Mouse (Mus musculus): ENCODE results near the gene Tbx19.
A peak's percentile ranks its signal among the peaks of the same experiment; 100 is the strongest.

Tbx19 gene

DNA sequence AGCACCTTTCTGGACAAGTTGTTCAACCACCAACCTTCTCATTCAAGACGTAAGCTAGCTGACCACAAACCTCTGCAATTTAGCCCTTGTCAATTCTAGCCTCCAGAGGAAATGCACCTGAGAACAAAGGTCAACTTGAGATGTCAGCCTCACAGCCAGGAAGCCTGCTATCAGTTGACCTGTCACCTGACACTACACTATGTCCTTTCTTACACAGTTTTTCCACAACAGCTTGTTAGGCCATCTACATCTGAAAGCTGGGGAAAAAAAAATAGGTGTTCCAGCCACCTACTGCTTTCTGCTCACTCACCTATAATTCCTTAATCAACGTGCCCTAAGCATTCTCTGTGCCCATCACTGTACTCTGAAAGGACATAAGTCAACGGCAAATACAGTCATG lies 23.6 kb upstream of the Tbx19 start:
- no peak for DNase-seq

DNA sequence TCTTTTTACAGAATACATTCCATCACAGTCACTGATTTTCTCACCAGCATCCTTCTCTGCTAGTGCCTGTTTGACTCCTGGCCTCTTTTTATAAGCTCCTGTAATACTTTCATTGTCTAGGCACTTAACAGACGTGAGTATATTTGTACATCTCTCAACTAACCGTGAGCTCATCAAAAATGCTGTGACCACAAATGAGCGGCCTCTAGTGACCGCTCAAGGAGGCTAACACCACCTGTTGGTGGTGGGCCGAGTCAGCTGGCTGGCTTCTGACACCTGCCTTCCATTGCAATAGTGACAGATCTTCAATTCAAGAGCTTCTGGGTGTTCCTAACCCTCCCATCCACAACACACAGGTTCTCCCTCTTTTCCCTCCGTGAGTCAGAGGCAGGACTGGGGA lies 22.8 kb upstream of the Tbx19 start:
- DNase-seq: no peak

DNA sequence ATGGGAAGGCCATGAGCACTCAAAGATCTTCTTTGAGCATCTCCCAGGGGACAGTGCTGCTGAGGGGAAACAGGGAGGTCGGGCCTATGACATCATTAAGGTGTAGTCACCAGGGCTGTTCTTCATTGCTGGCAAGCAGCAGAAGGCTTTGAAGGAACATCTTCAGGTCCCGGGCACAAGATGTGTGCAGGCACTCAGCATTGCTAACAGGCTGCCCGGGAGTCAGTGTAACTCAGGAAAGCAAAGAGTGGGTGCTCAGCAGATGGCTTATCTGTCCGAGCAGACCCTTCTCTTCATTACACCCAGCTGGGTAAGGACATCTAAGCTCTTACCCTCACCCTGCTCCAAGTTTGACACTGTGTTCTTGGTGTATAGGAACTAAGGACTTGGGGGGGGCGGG lies 18.7 kb upstream of the Tbx19 start:
- no peak for DNase-seq

DNA sequence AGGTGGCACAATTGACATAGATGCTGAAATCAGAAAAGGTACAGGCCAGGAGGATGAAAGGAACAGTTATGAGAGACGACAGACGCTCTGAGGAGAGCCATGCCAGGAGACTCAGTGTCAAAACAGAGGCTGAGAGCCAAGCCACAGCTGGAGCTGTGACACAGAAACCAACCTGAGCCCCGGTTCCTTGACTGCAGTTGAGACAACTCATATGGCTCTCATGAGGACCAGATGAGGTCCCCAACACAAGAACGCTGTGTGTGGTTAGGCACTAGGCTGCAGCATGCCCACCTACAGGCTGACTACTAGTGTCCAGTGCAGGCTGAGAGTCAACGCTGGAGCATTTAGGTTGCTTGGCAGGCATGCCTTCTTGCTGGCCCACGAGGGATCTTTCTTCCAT lies 17.5 kb upstream of the Tbx19 start:
- DNase-seq: no peak

DNA sequence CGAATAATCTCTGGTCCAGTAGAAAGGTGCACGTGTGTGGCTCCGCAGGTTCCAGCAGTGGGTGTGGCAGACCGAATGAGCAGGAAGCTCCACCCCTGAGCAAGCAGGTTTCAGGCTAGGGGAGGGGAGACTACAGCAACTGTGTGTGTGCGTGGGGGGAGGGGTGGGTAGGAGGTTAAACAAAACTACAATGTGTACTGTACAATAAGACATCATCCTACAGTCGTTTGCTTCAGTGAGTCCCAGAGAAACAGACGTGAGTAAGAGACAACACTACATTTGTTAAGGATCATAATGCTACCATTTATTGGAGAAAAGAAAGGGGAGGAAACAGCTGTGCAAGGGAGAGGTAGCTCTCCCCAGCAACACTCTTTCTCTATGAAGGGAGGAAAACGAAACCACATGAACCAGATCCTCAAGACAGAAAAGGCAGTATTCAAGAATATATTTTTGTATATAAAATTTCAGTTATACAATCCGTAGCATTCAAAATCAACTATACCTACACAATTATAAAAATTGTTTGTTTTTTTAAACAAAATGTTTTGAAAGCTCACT lies 13.6 kb upstream of the Tbx19 start:
- no peak for DNase-seq

DNA sequence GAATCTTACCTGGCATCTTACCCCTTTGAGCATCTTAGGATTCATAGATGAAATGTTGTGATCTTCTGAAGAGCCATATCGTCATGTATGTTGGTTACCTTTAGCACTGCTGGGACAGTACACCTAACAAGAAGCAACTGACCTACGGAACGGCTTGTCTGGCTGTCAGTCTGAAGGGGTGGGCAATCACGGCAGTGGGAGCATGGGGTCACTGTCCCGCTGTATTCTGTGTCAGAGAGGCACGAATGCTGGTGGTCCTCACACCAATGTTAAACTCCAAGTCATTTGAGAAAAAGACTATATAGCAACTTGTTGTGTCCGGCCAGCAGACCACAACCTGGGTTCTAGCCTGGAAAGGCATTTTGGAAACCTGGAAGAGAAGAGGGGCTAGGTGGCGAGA lies 10.7 kb upstream of the Tbx19 start:
- DNase-seq: no peak

DNA sequence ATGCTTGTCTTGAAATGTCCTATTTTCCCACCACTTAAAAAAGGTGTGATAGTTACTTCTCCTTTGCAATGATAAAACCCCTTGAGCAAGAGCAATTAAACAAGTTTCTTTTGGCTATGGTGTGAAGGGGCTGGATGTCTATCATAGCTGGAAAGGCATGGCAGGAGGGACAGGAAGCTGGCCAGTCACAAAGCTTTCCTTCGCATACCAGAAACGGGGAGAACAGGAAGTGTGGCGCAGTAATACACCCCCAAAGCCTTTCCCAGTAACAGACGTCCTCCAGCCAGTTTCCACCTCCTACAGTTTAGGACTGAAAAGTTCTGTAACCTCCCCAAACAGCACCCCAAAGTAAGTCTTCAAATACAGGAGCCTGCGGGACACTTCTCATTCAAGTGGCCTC lies 9.6 kb upstream of the Tbx19 start:
- DNase-seq: no peak

DNA sequence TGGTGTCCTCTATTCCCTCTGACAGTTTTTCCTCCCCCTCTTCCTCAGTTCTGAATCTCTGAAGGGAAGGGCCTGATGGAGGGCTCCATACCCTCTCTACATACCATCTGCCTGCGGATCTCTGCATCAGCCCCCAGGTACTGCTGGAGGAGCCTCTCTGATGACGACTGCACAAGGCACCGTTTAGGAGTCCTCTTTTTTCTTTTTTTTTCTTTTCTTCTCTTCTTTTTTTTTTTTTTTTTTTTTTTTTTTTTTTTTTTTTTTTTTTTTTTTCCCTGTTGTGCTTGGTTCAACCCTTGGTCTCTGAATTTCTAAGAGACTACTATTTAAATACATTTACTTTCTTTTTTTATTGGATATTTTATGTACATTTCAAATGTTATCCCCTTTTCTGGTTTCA lies 8.9 kb upstream of the Tbx19 start:
- DNase-seq: no peak

DNA sequence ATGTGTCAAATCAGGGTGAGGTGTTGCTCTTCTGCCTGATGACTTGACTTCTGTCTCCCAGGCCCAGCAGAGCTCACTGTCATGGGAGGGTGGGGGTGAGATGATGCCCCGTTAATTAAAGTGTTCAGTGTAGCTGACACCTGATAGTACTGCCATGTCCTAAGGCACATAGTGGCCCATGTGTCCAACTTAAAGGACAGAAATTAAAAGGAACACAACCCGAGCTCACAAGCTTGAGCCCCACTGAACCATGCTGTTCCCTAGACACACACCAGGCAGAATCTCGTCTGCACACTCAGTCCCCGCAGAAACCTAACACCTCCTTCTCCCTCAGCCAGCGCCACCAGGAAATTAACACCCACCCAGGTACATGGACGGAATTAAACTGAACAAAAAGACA lies 4.3 kb upstream of the Tbx19 start:
- DNase-seq: no peak

DNA sequence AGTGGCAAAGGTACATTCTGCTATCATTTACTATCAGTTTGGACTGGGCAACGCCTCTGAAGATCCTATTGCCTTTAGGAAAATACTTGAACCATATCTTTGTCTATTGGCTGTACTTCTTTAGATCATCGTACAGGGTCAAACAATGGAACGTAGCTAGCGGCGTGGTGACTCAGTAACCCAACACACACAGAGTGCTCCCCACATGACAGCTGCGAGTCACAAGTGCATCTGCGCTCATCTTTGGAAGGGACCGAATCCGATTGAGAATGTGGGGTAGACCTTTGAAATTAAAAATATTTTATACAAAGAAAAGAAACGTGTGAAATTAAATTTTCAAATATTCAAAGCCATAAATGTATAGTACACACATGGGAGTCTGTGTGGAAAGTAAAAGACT lies 1.7 kb downstream of the Tbx19 start:
- DNase-seq: no peak

DNA sequence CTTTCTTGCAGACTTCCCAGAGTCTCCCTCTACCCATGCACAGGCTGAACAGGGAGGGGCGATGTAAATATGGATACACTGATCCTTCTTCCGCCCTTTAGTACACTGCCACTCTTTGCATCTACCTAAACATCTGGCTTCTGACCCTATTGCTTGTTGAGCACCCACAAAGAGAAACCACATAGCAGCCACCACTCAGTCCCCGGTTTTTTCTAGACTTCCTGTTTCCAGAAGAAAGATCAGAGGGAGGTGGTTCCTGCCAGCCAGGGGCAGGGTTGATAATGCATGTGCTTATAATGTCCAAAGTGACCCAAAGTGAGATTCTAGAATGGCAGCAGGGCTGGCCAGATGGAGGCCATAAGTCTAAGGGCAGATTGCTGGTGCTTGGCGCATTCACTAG lies 6.4 kb downstream of the Tbx19 start:
- DNase-seq: no peak

DNA sequence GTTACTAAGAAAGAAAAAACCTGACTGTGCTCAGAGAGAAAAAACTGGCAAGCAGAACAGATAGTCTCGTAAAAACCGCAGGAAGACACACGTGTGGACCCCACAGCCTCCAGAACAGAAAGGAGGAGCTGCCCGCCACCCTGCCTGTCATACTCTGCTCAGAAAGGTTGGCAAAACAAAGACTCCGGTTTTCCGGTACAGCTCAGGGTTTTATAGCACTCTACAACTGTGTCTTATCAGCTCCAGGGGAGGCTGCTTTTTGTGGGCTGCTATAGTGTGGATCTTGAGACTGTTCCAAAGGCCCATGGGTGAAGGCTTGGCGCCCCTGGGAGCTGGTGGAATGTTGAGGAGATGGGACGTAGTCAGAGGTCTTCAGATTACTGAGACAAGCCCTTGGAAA lies 9.4 kb downstream of the Tbx19 start:
- no peak for DNase-seq

DNA sequence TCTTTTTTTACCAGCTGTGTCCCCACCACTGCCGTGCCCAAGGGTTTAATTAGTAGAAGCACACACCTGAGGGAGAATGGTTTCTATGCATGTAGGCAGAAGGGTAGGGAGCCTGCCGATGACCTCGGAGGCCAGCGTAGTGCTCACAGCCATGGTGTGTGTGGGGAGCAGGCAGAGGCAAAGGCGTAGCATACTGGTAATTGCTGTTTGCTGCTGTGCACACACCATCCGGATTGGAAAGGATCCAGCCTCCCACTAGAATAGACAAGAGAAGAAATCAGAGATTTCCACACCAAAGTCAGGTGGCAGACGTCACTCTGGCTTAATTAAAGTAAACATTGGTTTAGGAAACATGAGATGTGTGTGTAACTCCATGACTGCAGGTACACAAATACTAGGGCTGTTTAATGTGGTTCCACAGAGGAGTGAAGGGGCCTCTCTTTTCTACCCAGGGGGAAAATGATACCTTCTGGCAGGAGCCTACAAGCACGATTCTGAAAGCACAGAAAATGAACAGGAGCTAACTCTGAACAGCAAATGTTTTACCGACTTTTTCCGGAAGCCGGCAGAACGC lies 18.1 kb downstream of the Tbx19 start:
- DNase-seq: no peak

DNA sequence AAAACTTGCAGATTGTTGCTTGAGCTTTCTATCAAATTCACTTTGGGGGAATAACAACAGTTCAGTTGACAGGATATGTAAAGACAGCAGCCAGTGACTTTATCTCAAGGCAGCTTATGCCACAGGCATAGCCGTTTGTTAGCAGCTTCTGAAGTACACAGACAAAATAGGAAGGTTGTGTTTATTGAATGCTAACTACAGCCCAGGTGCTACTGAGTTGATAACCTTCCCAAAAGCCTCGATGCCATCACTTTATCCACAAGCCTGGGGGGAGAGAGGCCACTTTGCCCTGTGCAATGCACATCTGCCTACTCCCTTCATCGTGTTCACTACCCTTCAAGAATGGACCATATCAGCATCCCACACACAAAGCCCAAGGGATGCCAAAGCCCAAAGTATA lies 20.3 kb downstream of the Tbx19 start:
- no peak for DNase-seq

DNA sequence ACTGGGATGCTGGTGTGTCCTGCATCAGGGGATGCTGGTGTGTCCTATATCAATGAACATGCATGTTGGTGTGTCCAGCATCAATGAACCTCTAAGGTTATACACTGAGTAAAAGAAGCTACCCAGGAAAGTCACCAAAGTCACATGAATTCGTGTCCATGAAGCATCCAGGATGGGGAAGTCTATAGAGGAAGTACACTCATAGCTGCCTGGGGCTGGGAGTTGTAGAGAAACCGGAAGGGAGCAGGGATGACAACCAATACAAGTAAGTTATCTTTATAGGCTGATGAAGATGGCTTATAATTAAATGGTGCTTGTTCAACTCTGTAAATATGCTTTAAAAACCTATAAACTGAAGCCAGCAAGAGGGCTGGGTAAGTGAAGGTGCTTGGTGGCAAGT lies 26.7 kb downstream of the Tbx19 start:
- DNase-seq: no peak

DNA sequence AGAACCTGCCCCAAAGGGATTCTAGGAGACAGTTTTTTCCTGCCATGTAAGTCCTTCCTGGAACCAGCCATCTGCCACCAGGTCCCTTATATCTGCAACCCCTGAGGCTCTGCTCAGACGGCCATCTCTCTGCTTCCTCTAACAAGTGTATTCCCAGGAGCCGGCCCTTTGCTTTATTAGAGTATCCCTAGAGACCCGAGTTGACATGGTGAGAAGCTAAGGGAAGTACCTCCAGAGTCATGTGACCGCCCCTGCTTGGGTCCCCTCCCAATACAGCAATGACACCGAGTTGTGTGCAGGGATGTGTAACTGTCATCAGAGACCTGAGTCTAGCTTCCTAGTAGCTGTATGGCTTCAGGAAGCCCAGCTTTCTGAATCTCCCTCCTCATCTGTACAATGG lies 27.3 kb downstream of the Tbx19 start:
- no peak for DNase-seq

DNA sequence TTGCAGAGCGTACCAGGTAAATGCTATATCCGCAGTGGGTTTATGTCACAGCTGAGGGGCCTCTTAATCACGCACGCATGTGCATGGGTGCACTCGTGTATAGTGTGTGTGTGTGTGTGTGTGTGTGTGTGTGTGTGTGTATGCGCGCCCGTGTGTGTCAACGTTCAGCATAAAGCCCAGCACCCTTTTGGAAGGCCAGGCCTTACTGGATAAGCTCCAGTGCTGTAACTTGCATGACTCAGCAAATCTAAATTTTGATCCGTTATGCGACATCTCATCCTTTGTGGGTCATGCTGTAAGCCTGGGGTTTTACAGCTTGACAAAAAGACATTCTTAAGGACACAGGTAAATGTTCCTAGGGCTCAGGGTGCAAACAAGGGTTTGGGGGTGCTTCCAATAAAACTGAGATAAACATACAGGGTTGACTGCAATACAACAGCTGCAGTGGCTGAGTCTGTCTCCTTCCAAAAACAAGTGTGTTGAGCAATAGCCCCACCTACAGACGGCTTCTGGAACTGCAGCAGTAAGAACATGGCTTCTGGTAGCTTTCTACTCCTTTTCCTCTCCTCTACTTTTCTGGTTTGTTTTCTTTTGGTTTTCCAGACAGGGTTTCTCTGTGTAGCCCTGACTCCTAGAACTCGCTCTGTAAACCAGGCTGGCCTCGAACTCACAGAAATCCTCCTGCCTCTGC lies 28.2 kb downstream of the Tbx19 start:
- DNase-seq: peak; percentile 55 to 88

DNA sequence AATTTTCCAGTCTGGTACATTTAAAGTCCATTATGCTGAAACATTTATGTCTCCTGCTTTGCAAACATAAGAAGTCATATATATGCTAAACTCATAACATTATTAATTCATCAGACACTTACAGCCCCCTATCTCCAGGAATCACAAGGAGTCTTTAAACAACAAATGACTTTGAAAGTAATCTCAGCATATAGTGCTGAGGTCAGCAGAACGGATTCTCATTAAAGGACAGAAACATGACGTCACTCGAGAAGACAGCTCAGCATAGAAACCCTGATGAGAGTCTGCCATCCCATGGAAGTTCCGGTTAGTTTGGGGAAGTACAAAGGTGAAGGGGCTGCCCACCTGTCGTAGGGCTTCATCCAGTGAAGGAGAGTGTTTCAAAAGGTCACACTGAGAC lies 31.0 kb downstream of the Tbx19 start:
- DNase-seq: no peak

DNA sequence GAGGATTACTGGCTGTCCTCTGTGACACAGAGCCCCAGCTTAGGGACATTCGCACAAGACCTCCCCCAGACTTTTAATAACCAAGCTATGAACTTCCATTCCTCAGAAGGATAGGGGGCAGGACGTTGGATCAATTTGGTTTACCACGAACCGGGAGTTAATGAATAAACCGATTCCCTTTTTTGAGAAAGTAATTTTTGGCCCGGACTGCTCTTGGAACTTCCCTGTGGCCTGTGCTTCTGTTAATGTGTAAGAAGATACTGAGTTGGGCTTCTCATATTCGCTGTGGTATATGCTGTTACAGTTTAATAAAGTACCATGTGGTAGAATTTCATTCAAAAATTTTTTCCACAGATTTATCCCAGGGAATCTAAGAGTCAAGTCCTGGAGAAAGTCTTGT lies 39.5 kb downstream of the Tbx19 start:
- DNase-seq: peak; percentile 32 to 59

DNA sequence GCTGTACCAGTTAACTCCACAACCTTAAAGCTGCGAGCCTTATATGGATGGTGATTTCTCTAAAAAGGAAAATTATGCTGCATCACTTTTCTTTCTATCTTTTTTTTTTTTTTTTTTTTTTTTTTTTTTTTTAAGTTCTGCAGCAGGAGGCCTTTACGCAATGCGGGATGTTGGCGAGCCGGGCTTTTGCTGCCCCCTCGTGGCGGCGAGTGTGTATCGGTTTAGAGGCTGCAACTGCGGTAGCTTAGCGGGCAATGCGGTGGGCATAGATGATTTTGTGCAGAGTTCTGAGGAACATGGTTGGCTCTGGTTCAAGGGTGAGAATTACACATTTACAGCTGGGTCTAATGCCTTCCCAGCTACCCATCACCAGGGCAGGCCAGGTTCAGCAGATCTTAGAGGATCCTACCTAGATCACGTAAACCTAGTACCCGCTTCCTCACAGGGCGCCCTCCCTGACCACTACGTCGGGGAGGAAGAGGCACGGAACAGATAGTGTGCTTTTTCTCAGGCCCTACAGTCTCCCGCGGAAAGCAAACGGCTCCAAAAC lies 40.1 kb downstream of the Tbx19 start:
- DNase-seq: peak; percentile 71 to 88

DNA sequence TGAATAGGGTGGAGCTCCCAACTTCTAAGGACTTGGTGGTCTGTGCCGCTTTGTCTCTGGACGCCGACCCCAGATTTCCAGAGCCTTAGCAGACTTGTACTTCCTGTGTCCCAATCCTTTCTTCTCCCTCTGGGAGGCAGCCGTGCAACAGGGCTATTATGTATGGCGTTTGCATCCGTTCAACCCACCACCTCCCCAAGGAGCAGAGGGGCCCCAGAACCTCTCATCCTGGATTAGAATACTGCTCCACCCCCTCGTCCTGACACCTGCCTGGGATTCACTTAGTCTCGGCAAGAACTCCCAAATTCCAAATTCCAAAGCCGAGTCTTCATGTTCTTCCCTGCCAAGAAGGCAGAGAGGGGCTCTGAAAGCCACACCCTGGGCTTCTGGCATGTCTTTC lies 40.8 kb downstream of the Tbx19 start:
- DNase-seq: no peak

DNA sequence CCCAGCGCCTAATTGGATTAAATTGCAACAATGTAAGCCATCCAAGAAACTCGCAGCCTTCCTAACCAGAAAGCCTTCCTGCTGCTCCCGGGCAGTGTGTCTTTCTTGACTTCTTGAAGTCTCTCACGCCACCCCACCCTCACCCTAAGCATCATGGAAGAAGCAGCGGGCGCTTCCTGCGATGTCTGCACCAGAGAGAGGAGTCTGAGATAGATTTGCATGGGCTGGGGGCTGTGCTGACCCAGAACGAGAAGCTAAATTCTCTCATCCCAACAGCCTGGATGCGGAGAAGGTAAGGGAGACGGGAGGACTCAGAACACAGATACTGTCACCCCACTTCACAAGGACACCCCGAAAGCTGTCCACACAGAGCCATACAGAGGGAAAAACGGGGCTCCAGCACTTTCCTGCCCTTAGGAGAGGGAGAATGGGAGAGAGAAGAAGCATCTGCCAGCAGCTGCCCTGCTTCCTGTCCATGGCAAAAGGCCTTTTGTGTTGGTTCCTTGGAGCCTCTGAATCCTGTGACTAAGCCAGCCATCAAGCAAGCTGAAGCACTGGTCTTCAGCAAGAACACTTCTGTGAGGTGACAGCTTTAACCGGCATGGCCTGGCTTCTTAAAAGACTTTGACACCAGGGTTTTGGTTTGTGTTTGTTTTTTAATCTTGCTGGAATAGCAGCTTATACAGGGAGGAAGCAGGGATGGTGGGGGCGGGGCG lies 41.4 kb downstream of the Tbx19 start:
- DNase-seq: no peak

DNA sequence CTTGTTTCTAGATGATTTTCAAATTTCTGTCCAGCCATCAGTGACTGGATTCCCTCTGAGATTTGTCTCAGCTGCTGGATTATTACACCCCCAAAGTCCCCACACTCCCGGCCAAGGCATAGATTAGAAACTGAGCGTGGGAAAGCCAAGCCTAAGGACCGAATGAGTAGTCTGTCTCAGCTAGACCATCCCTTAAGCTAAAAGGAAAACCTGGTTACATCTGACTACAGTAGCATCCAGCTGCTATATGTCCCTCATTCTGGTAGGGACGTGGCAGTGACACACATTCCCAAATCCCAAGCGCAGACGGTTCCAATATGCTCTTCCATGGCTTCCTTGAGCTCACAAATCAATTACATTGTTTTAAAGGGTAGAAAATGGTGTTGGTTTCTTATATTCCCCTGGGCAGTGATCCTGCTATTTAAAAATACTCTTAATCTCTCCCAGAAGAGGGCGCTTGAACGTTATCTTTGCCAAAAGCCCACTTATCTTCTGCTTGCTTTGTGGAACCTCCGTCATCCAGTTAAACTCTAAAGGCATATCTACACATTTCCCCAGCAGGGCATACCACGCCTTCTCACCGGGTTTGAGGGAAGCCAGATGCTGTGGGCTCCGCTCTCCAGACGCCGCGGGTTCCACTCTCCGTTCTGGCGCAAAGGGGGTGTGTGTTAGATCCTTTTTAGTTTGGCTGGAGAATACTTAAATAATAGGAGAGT lies 46.0 kb downstream of the Tbx19 start:
- DNase-seq: no peak

All from kidney, adult 8-10 months (tissue).